Mouse (Mus musculus) cortical plate, adult 2 months (tissue): ENCODE data around the gene Barx2.

Experiments
- CTCF ChIP-seq: fragments of 200-500 bp; IDR thresholded peaks from 2 replicates; pipeline ENCODE4 v1.5.1; 2011; ENCODE audit warnings: mild to moderate bottlenecking, control low read depth, low read length; ENCODE audit not compliant: insufficient read depth; ENCODE audit errors: extremely low read depth
- POLR2A ChIP-seq: fragments of 200-500 bp; IDR thresholded peaks from 2 replicates; pipeline ENCODE4 v1.6.1; 2011; ENCODE audit warnings: mild to moderate bottlenecking, low read length, control low read depth; ENCODE audit not compliant: insufficient read depth; ENCODE audit errors: extremely low read depth

DNA sequence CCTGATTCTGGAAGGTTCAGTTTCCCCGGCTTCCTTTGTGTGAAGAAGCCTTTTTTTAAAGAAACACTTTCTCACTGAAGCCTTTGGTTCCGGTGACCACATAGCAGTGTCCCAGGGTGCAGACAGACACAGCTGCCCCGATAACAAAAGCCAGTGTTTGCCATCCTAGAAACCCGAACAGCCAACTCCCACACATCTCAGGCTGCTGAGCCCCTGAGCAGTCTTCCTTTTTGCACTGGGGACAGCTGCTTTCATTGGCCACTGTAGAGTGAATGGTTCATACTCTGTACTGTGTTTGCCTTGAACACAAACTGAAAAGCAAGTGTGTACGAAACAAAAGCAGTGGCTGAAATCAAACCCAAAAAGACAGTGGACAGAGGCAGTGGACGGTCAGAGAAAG lies 75.2 kb downstream of the Barx2 start:
- TF ChIP-seq CTCF (no peak), POLR2A (no peak)
